Mouse (Mus musculus) olfactory bulb, adult 2 months (tissue): ENCODE measurements around the gene Fam72a.

Experiments
- CTCF ChIP-seq: fragments of 200-500 bp; IDR thresholded peaks from 2 replicates; pipeline ENCODE4 v1.5.1; 2012; ENCODE audit warnings: low read depth, mild to moderate bottlenecking, low read length, moderate library complexity; ENCODE audit not compliant: insufficient read depth
- POLR2A ChIP-seq: fragments of 200-500 bp; IDR thresholded peaks from 2 replicates; pipeline ENCODE4 v1.6.1; 2012; ENCODE audit warnings: mild to moderate bottlenecking, low read depth, low read length, moderate library complexity; ENCODE audit not compliant: insufficient read depth

DNA sequence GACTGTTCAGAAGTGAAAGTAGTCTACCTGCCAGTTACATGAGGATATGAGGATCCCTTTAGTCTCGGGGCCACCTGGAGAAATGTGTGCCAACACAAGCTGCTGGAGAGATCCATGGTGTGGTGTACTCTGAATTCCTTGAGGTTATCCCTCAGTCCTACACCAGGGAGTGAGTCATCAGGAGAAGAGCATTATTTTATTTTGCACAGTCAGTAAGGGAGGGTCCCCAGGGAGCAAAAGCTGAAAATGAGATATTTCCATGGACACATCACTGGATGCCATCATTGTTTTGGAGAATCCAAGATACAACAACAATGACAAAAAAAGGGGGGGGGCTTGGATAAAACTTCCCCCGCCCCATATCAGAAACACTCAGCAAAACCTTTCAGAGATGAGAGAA, 24.3 kb downstream of the Fam72a start:
- TF ChIP-seq POLR2A (no peak), CTCF (no peak)
